Mouse (Mus musculus): ENCODE results near the gene Usp20. TPM values are rescaled to one million over a fixed set of nuclear protein-coding genes. Genes with fewer than 3 reads are reported as not detected.

Usp20 gene
- total RNA-seq, 2 experiments from 2014 or later: 11.6 to 13.1 TPM

GRCm38 (mm10) chr2:31061868-31062628 lies 80.0 kb downstream of the Usp20 start:
- intact Hi-C loops (cut with DNase I; ENCODE audit: low total_unique reads): no loop called here
- DNase-seq: no peak

- intact Hi-C loops (cut with DNase I; ENCODE audit: low total_unique reads): no loop called here
- no peak for DNase-seq
Measured at GRCm38 (mm10) chr2:31066019-31066789, 84.1 kb downstream of the Usp20 start.

DNA sequence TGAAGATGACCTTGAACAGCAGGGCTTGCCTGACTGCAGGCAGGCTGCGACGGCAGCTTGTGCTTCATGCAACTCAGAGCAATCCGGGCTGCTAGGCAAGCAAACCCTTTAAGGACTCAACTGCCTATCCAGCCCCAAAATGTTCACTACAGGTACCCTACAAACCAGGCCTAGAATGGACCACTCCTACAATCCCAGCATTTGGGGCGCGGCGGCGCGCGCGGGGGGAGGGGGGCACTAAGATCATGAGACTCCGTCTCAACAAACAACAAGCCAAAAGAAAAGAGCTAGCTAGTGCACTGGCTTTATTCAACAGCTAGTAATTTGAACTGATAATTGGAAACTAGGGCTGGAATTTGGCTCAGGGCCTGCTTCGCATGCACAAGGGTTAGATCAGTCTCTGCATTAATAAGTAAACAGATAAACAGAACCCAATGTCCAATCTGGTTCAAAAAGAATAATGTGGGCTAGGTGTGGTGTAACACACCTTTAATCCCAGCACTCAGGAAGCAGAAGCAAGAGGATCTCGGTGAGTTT lies 85.0 kb downstream of the Usp20 start:
- no peak for DNase-seq
- intact Hi-C loops (cut with DNase I; ENCODE audit: low total_unique reads): no loop called here

DNA sequence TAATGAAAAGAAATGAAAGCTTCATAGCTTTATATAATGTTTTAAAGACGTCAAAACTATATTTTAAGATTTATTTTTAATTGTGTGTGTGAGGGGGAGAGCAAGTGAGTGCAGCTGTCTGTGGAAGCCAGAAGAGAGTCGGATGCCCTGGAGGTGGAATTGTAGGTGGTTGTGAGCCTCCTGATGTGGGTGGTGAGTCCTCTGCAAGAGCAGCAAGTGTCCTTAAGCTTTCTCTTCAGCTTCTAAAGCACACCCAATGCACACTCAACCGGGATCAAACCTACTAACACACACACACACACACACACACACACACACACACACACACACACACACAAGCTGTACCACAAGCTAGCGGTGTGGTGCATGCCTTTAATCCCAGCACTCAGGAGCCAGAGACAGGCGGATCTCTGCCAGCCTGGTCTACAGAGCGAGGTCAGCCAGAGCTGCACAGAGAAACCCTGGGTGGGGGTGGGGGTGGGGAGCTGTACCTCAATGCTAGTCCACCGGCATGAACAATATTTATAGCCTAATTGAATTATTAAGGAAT lies 85.7 kb downstream of the Usp20 start:
- intact Hi-C loops (cut with DNase I; ENCODE audit: low total_unique reads): no loop called here
- no peak for DNase-seq

GRCm38 (mm10) chr2:31068246-31069113 lies 86.4 kb downstream of the Usp20 start:
- intact Hi-C loops (cut with DNase I; ENCODE audit: low total_unique reads): no loop called here
- DNase-seq: peak; percentile 53

GRCm38 (mm10) chr2:31069114-31069445 lies 87.0 kb downstream of the Usp20 start:
- intact Hi-C loops (cut with DNase I; ENCODE audit: low total_unique reads): no loop called here
- no peak for DNase-seq

DNA sequence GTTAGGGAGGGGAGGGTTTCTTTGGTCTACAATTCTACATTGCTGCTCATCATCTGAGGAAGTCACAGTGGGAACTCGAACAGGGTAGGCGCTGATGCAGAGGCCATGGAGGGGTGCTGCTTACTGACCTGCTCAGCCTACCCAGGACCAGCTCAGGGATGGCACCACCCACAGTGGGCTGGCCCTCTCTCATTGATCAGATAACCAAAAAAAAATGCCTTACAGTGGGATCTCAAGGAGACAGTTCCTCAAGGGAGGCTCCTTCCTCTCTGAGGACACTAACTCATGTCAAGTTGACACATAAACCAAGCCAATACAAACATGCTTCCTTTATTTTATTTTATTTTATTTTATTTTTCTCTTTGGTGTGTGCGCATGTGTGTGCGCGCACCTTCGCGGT lies 87.4 kb downstream of the Usp20 start:
- DNase-seq: no peak
- intact Hi-C loops (cut with DNase I; ENCODE audit: low total_unique reads): no loop called here

Other genes starting within 250 kb of the Usp20 start
- gene 1700001O22Rik, start 178.6 kb upstream of the Usp20 start, total RNA-seq (2021): under 1 TPM; 0.44 to 0.45 TPM
- gene Ntmt1, start 174.5 kb upstream of the Usp20 start, total RNA-seq (2021): 10 to 100 TPM; 17.0 to 20.8 TPM
- 1 to 10 TPM; 7.0 to 7.5 TPM for gene Asb6, start 151.9 kb upstream of the Usp20 start, total RNA-seq (2021)
- 1 to 10 TPM; 2.0 to 3.5 TPM for gene Prrx2, start 147.3 kb upstream of the Usp20 start, total RNA-seq (2021)
- gene Ptges, start 52.4 kb upstream of the Usp20 start, total RNA-seq (2021): 1 to 10 TPM; 6.3 to 9.7 TPM
- gene Tor1b, start 29.3 kb upstream of the Usp20 start, total RNA-seq (2021): 10 to 100 TPM; 17.7 to 18.7 TPM
- 10 to 100 TPM; 11.2 to 11.7 TPM for gene Tor1a, start 14.3 kb upstream of the Usp20 start, total RNA-seq (2021)
- 10 to 100 TPM; 16.1 to 17.4 TPM for gene BC005624, start 78 bp upstream of the Usp20 start, total RNA-seq (2021)
- gene Fnbp1, start 159.7 kb downstream of the Usp20 start, total RNA-seq (2021): 10 to 100 TPM; 16.5 to 21.1 TPM
- 10 to 100 TPM; 24.7 to 25.2 TPM for gene Gpr107, start 170.0 kb downstream of the Usp20 start, total RNA-seq (2021)